Mouse (Mus musculus) heart, postnatal 25 days (tissue): ENCODE measurements around the gene S100a7a. TPM values are rescaled to one million over a fixed set of nuclear protein-coding genes. Genes with fewer than 3 reads are reported as not detected.

ENCODE experiments used
- DNase-seq: peaks from one replicate; pipeline ENCODE4 v3.0.0; 2022; ENCODE audit warnings: low spot score
- intact Hi-C: fragments of 180-260 bp; cut with DNase I; formaldehyde crosslinking; loops from one replicate; pipeline ENCODE4 v1.15.1; 2025
- total RNA-seq, 2 experiments: library from RNA; stranded (reverse); gene quantifications; 2 replicates each; pipeline ENCODE4 v1.2.3; 2021

The S100a7a gene
- total RNA-seq, 2 experiments from 2014 or later = 0.28 to 0.60 TPM

DNA sequence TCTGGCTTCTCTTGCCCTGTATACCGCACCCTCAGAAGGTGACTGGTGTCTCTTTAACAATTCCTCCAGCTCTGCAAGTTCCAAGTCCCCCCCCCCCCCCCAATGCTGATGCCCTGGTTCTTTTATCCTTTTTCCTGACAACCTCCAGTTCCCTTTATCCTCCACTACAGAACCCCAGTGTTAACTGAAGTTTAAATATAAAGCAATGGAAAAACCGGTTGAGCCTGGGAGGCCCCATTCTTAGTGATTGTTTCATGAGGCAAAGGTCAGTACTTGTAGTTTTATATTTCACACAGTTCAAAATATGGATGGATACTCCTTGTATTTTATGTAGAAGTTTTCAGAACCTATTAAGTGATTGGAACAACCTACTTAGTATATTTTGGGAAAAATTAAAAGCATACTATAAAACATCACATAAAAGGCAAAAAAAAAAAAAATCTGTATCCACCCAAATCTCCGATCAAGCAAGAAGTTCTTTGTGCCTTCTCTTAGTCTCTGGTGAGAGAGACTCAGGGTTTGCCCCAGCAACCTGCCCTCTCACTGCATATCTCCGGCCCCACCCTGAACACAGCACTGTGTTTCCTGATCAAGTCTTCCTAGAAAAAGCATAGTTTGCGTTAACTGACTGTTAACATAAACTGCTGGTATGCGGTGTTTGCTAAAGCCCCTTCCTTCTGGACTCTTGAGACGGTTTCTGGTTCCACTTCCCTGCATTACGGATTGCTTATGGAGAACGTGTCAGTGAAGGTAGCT, 27.4 kb upstream of the S100a7a start:
- intact Hi-C loops = no loop called here
- no peak for DNase-seq

DNA sequence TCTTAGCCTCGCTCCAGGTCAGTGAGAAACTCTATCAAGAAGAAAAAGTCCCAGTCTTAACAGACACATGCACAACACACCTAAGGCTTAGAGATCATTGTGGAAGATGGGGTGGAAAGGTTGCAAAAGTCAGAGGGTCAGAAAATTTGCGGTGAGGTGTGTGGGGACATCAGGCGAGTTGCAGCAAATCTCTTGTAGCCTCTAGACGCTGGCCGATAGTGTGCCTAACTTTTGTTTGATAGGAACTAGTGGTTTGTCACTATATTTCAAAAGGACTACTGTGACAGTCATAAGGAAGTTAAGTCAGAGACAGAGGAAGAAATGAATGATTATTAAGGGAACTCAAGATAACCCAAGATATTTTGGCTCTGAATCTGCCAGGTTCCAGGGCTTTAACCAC, 26.5 kb upstream of the S100a7a start:
- DNase-seq = no peak
- intact Hi-C loops = no loop called here

DNA sequence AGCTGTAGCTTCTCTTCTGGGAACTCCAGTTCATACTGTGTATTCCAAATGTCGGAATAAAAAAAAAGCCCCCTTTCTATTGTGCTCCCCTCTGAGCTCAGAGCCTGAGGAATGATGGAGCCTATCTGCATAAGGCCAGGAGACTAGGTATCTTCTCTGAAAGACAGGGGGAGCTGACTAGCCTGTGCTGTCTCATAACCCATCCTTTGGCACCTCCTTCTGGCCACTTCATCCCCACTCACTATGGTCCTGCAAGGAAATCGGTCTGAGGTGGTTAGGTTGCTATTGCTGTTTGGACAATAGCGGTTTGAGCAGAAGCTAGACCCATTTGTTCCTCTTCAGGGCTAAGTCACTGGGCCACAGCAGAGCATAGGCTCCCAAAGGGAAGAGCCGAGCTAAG, 26.0 kb upstream of the S100a7a start:
- no peak for DNase-seq
- intact Hi-C loops = no loop called here

DNA sequence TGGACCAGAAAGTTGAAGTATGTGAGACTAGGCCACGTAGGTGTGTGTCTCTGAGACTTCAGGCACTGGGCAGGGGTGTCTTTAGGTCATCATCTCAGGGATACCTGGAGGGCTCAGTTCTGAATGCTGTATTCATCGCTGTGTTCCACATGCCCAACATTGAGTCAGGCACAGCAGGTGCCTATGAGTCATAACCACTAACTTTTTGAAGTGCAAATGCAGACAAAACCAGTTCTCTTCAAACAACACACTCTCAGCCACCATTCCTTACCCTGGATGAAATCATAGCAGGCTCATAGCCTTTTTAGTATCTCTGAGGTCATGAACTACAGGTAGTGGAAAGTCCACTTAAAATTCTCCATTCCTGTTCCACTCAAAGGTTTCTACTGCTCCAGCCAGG, 24.5 kb upstream of the S100a7a start:
- DNase-seq = no peak
- intact Hi-C loops = no loop called here

- DNase-seq = no peak
- intact Hi-C loops = no loop called here
Observed at GRCm38 (mm10) chr3:90631984-90632383, 21.8 kb upstream of the S100a7a start.

- intact Hi-C loops = no loop called here
- no peak for DNase-seq
Observed at GRCm38 (mm10) chr3:90638511-90639275, 15.1 kb upstream of the S100a7a start.

DNA sequence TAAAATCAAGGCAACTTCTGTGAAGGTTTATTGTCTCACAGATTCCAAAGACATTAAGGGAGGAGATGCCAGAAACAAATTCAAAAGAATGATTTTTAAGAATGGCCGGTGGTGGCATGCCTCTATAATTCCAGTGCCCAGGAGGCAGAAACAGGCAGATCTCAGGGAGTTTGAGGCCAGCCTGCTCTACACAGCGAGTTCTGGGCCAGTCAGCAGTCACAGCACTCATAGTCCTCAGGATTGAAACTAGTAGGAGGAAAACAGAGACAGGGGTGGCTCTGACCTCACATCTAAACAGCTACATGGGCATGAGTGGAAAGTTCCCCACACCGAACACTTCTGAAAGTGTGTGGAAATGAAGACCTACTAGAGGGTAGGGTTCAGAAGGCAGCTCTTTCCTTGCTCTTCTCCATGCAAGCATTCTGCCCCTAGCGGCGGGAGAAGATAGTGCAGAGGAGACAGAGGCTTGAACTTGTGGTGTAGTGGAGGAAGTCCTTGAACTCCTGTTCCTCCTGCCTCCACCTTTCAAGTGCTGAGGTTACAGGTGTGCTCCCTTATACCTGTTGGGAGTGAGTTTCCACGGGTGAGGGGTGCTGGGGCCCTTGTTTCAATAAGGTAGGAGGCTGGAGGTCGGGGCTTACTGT, 14.2 kb upstream of the S100a7a start:
- DNase-seq = no peak

GRCm38 (mm10) chr3:90640981-90641380, 12.8 kb upstream of the S100a7a start:
- no peak for DNase-seq
- intact Hi-C loops = no loop called here

More for the DNA sequence above, 14.2 kb upstream of the S100a7a start:
- intact Hi-C loops = no loop called here

DNA sequence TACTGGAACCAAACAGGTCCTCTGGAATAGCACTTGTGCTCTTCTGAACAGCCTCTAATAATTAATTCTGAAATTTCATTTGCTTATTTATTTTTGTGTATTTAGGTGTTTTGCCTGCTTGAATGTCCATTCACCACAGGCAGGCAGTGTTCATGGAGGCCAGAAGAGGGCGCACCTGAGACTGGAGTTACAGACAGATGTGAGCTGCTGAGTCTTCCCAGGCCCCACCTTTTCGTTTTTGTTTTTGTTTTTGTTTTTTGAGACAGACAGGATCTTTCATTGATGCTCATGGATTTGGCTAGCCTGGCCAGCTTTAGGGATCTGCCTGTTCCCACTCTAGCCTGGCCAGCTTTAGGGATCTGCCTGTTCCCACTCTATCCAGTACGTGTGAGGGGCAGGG, 9.6 kb upstream of the S100a7a start:
- intact Hi-C loops = no loop called here

DNA sequence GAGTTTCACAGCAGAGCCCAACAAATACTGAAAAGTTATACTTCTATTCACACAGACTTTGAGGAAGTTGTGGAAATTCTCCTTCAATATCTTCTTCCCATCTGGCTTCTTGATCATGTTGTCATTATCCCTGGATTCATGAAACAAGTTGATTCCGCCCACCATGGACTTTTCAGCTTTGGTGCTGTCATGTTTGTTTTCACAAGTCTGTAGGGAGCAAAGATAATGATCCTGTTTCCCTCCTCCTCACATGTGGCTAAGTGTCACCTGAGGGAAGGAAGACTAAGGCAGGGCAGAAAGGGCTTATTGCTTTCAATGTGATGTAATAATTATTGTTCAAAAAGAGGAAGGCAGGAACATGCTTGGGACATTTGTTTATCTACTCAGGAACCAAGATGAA, 6.5 kb upstream of the S100a7a start:
- DNase-seq = no peak
- intact Hi-C loops = no loop called here

More for the DNA sequence above, 9.6 kb upstream of the S100a7a start:
- DNase-seq = no peak

DNA sequence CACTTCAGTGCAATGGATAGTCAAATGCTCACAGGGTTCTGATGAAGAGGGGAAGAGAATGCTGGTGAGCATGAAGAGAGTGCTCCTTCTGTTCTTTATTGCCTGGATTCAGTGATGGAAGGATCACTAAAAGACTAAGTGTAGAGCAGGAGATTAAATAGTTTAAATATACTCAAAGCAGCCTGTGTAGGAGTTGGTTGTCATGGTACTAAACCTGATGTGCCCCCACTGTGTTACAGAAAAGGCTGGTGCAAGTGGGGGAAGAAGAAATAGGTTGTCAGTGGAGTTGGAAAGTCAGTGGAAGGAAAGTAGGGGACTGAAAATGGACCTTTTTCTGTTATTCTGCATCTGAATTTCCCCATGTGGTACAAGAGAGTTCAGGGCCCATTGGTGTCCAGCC, 4.8 kb upstream of the S100a7a start:
- intact Hi-C loops = no loop called here
- DNase-seq = no peak

GRCm38 (mm10) chr3:90649832-90650231, 4.0 kb upstream of the S100a7a start:
- intact Hi-C loops = no loop called here

GRCm38 (mm10) chr3:90652878-90653508, 824 bp upstream of the S100a7a start:
- intact Hi-C loops = loop anchor here (1.0 to 2.0 kb wide), 3 partner anchors 68 to 164 kb away; no protein-coding TSS in a partner anchor
- peak; percentile 9 for DNase-seq

More at GRCm38 (mm10) chr3:90649832-90650231, 4.0 kb upstream of the S100a7a start:
- DNase-seq = no peak

DNA sequence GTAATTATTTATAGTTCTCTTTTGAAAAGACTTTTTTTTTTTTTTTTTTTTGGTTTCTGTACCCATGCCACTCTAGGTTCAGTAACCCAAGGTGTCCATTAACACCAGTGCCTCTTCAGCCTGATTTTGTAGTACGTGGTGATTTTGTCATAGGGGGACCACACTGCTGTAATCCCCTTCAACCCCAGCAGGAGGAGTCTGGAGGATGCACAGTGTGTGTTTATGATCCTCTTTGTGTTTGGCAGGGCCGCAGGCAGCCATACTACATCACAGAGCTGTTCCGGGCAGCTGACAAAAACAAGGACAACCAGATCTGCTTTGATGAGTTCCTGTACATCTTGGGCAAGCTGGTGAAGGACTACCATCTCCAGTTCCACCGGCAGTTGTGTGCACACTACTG, 3.6 kb downstream of the S100a7a start:
- intact Hi-C loops = no loop called here
- DNase-seq = no peak

GRCm38 (mm10) chr3:90659364-90660044, 5.7 kb downstream of the S100a7a start:
- DNase-seq = no peak
- intact Hi-C loops = loop anchor here (5.0 kb wide), 1 partner anchor 48 kb away; no protein-coding TSS in a partner anchor

DNA sequence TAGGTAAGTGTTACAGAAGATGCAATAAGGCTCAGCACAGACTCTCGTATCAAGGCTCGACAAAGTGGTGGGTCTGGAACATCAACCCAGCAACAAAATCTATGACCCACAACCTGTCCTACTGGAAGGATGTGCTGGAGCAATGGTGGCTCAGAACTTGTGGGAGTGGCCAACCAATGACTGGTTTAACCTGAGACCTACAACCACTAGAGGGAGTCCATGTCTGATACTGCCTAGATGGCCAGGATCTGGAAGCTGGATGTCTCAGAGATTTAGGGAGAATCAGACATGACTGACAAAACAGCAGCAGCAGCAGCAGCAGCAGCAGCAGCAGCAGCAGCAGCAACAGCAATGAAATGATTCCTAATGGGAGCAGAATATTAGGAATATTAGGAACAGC, 10.4 kb downstream of the S100a7a start:
- intact Hi-C loops = loop anchor here (5.0 kb wide), 1 partner anchor 43 kb away; no protein-coding TSS in a partner anchor
- DNase-seq = no peak

DNA sequence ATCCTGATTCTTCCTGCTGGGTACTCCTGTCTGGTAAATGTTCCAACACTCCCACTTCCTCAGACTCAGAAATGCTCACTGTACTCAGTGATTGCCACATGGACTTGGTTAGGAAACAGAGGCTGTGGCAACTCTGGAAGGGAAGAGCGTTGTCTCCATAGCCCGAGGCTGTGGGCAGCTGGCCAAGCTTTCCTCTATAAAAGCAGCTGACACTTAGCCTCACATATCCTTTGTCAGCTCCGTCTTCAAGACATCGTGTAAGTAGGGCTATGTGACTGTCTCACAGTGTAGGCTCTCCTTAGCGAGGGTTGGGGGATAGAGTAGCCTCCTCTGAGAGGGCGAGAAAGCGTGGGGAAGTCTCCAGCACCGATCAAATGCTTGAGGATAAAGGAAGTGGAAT, 15.0 kb downstream of the S100a7a start, which contains the start of gene S100a8:
Gene S100a8 (plus strand): TSS at position 133 of the 400 bp plus-strand sequence.
- no peak for DNase-seq
- intact Hi-C loops = no loop called here

DNA sequence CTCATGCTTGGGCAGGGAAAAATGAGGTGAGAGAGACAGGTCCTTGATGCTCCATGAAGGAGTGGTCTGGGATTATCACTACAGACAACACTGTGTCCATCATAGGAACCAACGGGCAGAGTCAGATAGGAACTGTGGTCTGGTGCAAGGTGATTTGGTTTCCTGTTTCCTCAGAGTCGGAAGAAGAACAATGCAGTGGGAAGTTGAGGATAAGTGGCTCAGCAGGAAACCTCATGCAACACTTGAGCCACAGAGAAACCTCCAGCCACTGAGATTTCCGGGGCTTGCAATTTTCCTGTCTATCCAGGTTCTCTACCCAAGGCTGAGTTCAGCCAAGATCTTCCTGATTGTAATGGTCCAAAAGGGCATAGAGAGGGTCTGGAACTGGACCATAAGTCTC, 24.8 kb downstream of the S100a7a start:
- DNase-seq = no peak
- intact Hi-C loops = no loop called here

DNA sequence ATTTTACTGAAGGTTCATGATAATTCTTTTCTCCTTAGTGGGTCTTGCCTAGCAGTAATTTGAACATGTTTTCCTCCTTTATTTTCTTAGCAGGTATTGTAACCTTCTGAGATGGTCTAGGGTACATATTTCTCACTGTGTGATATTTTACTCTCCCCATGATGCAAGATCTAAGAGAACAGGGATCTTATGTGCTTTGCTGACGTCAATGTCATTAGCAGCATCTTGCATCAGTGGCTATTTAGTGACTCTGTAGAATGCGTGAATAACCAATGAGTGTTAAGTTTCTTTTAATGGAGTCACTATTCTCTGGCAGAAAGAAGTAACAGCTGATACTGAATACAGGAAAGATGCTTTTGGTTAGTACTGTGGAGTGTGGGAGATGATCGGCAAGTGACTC, 30.1 kb downstream of the S100a7a start:
- DNase-seq = no peak
- intact Hi-C loops = no loop called here

DNA sequence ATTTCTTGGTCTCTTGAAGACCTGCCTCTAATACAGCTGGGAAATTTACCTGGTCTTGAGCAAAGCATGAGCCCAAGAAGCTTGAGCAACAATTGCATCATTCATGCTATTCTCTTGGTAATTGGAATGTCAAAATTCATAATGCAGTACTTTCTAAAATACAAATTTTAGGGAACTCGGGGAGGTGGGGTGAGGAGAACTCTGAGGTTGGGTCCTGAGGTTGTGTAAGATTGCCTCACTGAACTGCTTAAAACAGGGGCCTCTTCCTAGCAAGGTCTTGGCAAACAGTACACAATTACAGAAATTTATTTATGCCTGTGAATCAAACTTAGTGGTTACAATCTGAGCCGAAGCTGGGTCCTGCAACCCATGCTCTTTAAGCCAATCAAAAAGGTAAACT, 33.0 kb downstream of the S100a7a start:
- no peak for DNase-seq
- intact Hi-C loops = no loop called here
